Mouse (Mus musculus): Measurements from ENCODE around the gene Olfr201. TPM values are rescaled to one million over a fixed set of nuclear protein-coding genes. Genes with fewer than 3 reads are reported as not detected.
"Not testable (repeated sequence)": the region's sequence is repeated elsewhere in the genome, so short reads cannot be mapped to it uniquely, and the experiment has no call there.

Olfr201 gene
- total RNA-seq (2021) = not detected

GRCm38 (mm10) chr16:59272532-59272931, at the start of gene Olfr201:
Gene Olfr201 (minus strand): TSS chr16:59272632.
- DNase-seq (ENCODE audit: low spot score); intact Hi-C loops (cut with DNase I): not testable (repeated sequence)

- no peak for DNase-seq (ENCODE audit: low spot score)
- intact Hi-C loops (cut with DNase I) = no loop called here
Observed at GRCm38 (mm10) chr16:59318148-59318547, 45.7 kb upstream of the Olfr201 start, which contains the start of gene Olfr204. Gene Olfr204 (minus strand): TSS chr16:59318248.

DNA sequence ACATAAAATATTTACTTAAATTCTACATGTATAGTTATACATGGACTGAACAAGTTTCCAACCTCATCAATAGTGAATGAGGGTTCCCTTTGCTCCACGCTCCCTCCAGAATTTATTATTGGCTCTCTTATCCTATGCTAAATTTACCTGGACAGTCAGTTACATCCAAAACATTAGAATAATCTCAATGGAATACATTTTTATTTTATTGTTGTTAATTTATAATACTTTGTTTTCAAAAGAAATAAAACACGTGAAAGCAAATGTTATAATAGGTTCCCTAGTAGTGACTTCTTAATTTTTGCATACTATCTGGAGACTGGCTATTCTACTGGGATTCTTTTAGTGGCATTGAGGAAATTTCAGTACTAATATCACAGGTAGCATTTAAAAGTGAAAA, 26.1 kb upstream of the Olfr201 start, which contains the start of gene Olfr203:
TSS of gene Olfr203 (plus strand) at position 301 of the 400 bp plus-strand sequence.
- DNase-seq (ENCODE audit: low spot score) = no peak
- intact Hi-C loops (cut with DNase I) = no loop called here

DNA sequence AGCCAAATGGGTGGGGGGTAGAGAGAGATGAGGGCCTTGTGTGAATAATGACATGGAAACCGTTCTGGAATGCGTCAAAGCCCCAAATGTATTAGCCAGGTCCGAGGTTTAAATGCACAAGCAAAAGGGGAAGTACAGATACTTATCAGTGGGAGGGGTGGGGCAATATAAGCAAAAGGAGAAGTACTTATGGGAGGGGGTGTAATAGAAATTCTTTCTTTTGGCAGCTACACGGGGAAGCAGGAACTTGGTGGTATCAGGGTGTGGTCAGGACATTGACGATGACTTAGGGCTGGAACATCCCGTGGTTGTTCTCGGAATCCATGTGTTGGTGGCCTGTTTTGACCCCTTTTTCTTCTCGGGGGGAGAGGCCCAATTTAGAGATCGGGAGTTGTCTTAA, 15.1 kb upstream of the Olfr201 start:
- DNase-seq (ENCODE audit: low spot score); intact Hi-C loops (cut with DNase I): not testable (repeated sequence)

- intact Hi-C loops (cut with DNase I) = no loop called here
- no peak for DNase-seq (ENCODE audit: low spot score)
Observed at GRCm38 (mm10) chr16:59286693-59287092, 14.3 kb upstream of the Olfr201 start, which contains the start of gene Olfr202. Gene Olfr202 (minus strand): TSS chr16:59286793.

- DNase-seq (ENCODE audit: low spot score) = no peak
- intact Hi-C loops (cut with DNase I) = no loop called here
Observed at GRCm38 (mm10) chr16:59283476-59283875, 11.0 kb upstream of the Olfr201 start.

GRCm38 (mm10) chr16:59280542-59280941, 8.1 kb upstream of the Olfr201 start:
- no peak for DNase-seq (ENCODE audit: low spot score)
- intact Hi-C loops (cut with DNase I) = no loop called here

- DNase-seq (ENCODE audit: low spot score); intact Hi-C loops (cut with DNase I): not testable (repeated sequence)
Observed at GRCm38 (mm10) chr16:59269097-59269496, 3.3 kb downstream of the Olfr201 start.

- DNase-seq (ENCODE audit: low spot score) = no peak
- intact Hi-C loops (cut with DNase I) = no loop called here
Observed at GRCm38 (mm10) chr16:59249684-59250083, 22.7 kb downstream of the Olfr201 start.

GRCm38 (mm10) chr16:59219667-59220066, 52.8 kb downstream of the Olfr201 start, which contains the start of gene Olfr199:
Gene Olfr199 (minus strand): TSS chr16:59219767.
- DNase-seq (ENCODE audit: low spot score); intact Hi-C loops (cut with DNase I): not testable (repeated sequence)

DNA sequence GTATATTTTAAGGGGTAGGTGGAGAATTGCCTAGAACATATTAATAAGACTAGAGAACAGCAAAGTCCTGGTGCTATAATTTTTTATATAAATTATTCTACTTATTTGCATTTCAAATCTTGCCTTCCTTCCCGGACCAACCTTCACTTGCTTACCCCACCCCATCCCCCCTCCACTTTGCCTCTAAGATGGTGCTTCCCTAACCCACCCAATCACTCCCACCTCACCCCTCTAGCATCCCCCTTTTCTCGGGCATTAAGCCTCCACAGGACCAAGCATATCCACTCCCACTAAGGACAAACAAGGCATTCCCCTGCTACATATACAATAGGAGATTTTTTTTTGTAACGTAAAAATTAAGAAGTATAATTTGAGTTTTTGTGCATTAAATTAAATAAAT, 54.6 kb downstream of the Olfr201 start:
- intact Hi-C loops (cut with DNase I) = not testable (repeated sequence)

More for the DNA sequence above, 54.6 kb downstream of the Olfr201 start:
- not testable (repeated sequence) for DNase-seq (ENCODE audit: low spot score)

Other genes starting within 250 kb of the Olfr201 start
- gene Olfr186, start 242.3 kb downstream of the Olfr201 start, total RNA-seq (2021) = not detected
- gene Olfr187, start 232.9 kb downstream of the Olfr201 start, total RNA-seq (2021) = not detected
- not detected for gene Olfr190, start 194.6 kb downstream of the Olfr201 start, total RNA-seq (2021)
- not detected for gene Olfr191, start 182.8 kb downstream of the Olfr201 start, total RNA-seq (2021)
- not detected for gene Olfr193, start 160.8 kb downstream of the Olfr201 start, total RNA-seq (2021)
- gene Olfr194, start 151.6 kb downstream of the Olfr201 start, total RNA-seq (2021) = not detected
- gene Olfr195, start 125.6 kb downstream of the Olfr201 start, total RNA-seq (2021) = not detected
- gene Olfr196, start 102.2 kb downstream of the Olfr201 start, total RNA-seq (2021) = not detected
- not detected for gene Olfr198, start 69.1 kb downstream of the Olfr201 start, total RNA-seq (2021)
- not detected for gene Olfr199, start 52.9 kb downstream of the Olfr201 start, total RNA-seq (2021)
- not detected for gene Olfr202, start 14.2 kb upstream of the Olfr201 start, total RNA-seq (2021)
- gene Olfr203, start 26.2 kb upstream of the Olfr201 start, total RNA-seq (2021) = not detected
- not detected for gene Olfr204, start 45.6 kb upstream of the Olfr201 start, total RNA-seq (2021)
- gene Olfr205, start 58.5 kb upstream of the Olfr201 start, total RNA-seq (2021) = not detected
- gene Olfr206, start 76.6 kb upstream of the Olfr201 start, total RNA-seq (2021) = not detected
- not detected for gene Olfr209, start 91.4 kb upstream of the Olfr201 start, total RNA-seq (2021)
- gene Gabrr3, start 134.7 kb upstream of the Olfr201 start, total RNA-seq (2021) = under 1 TPM in 1 of 2 experiments, not detected in 1; 0.06 TPM
- 10 to 100 TPM; 16.6 to 17.9 TPM for gene Riox2, start 199.1 kb upstream of the Olfr201 start, total RNA-seq (2021)

All from heart, postnatal 25 days (tissue).